ENCODE assay signal across 8 mouse cellular contexts in the genomic region with DNA sequence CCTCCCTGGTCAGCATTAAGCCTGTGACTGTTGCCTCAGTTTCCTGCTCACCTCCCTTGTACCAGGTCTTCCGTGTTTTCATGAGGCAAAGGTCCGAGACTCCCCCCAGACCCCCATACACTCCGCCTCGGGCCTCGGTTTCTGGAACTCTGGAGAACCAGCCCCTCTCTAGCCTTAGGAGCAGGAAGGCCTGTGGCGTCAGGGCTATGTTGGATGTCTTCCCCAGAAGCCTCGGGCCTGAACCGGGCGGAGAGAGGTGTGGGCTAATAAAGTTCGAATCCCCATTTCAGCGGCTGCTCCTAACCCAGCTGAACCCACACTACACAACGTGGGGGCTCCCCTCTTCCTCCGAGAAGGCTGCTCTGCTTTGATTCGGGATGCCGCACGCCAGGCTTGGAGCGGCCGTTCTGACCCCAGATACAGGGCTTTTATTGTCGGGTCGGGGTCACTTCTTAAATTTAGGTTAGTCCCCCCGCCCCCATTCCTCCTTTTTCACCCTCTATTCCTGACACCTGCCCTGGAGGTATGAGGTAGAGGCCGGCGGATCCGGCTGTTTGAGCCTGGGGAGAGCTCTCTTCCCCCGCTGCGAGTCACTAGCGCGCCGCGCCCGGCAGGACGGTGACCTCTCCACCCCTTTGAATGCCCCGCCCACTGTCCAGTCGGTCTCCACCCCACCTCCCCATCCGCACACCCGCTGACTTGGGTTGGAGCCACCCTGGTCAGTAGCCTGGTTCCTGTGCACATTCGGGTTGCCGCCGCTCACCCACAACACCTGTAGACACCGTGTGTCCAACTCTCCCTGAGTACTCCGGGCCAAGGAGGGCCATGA. TPM values are rescaled to one million over a fixed set of nuclear protein-coding genes. Genes with fewer than 3 reads are reported as not detected.
DNase-seq lines count a peak whose midpoint lies in the region; ATAC-seq and TF ChIP-seq lines count a peak whose summit lies in the region.

A gene (plus strand): TSS at position 683 of the 829 bp plus-strand sequence.

- peak; percentile 22 for DNase-seq in right cerebral cortex, postnatal 14 days
- no peak for DNase-seq in right cerebral cortex, postnatal 4 days
- DNase-seq in embryonic facial prominence, embryonic 14.5 days (ENCODE audit: low spot score) = no peak
- peak; percentile 69 for DNase-seq in kidney, postnatal 0 days (ENCODE audit: low spot score)
- DNase-seq in right cerebral cortex, postnatal 36 days (ENCODE audit: low spot score in 2 of 2) = no peak

- peaks cover 18% of the 10 kb centered on the region for H3K36me3 ChIP-seq in embryonic facial prominence, embryonic 14.5 days (ENCODE audit: control insufficient read depth, insufficient read depth, low read length)
- peaks cover 23% of the 10 kb centered on the region for H3K36me3 ChIP-seq in heart, embryonic 14.5 days (ENCODE audit: control insufficient read depth, insufficient read depth, low read length)
- no peaks in the 10 kb centered on the region; the same call in 1 of the 2 replicates for H3K36me3 ChIP-seq in kidney, postnatal 0 days (ENCODE audit: insufficient read depth, low read length)
- no peaks in the 10 kb centered on the region; the same call in 1 of the 2 replicates for H3K36me3 ChIP-seq in liver, embryonic 16.5 days (ENCODE audit: control insufficient read depth, insufficient read depth)
- peaks cover 17% of the 10 kb centered on the region for H3K36me3 ChIP-seq in neural tube, embryonic 15.5 days

- H3K9ac ChIP-seq in embryonic facial prominence, embryonic 14.5 days (ENCODE audit: low read depth, low read length) = no peak within 1 kb of the TSS
- peak within 1 kb of the TSS; percentile 79 for H3K9ac ChIP-seq in heart, embryonic 14.5 days (ENCODE audit: low read length)
- H3K9ac ChIP-seq in kidney, postnatal 0 days (ENCODE audit: low read depth, low read length) = peak within 1 kb of the TSS; percentile 35; the same call in 1 of the 2 replicates
- H3K9ac ChIP-seq in liver, embryonic 16.5 days (ENCODE audit: low read depth, low read length) = no peak within 1 kb of the TSS
- no peak within 1 kb of the TSS for H3K9ac ChIP-seq in neural tube, embryonic 15.5 days (replicated peaks)

- peak; percentile 13; the same call in 1 of the 2 replicates for TF ChIP-seq CTCF in kidney, postnatal 0 days (IDR thresholded peaks at IDR 0.05; ENCODE audit: low read depth)

- no peak for ATAC-seq in embryonic facial prominence, embryonic 14.5 days (ENCODE audit: low read depth)
- peak; percentile 67 for ATAC-seq in heart, embryonic 14.5 days (ENCODE audit: insufficient number of reproducible peaks, insufficient read depth, low FRiP score, low read depth)
- ATAC-seq in kidney, postnatal 0 days (replicated peaks; ENCODE audit: low FRiP score, low read depth) = peak; percentile 33; the same call in 1 of the 2 replicates
- ATAC-seq in liver, embryonic 16.5 days (ENCODE audit: low read depth) = peak; percentile 64
- no peak for ATAC-seq in neural tube, embryonic 15.5 days (ENCODE audit: low FRiP score)

- peak within 1 kb of the TSS; percentile 34 for H3K4me2 ChIP-seq in embryonic facial prominence, embryonic 14.5 days (ENCODE audit: low read depth, low read length)
- H3K4me2 ChIP-seq in heart, embryonic 14.5 days (ENCODE audit: low read length) = peak within 1 kb of the TSS; percentile 95
- H3K4me2 ChIP-seq in kidney, postnatal 0 days (ENCODE audit: low read length) = peak within 1 kb of the TSS; percentile 71
- H3K4me2 ChIP-seq in liver, embryonic 16.5 days (ENCODE audit: low read depth, low read length) = peak within 1 kb of the TSS; percentile 41
- peak within 1 kb of the TSS; percentile 72 for H3K4me2 ChIP-seq in neural tube, embryonic 15.5 days

- peaks cover 60% of the 10 kb centered on the region for H3K27me3 ChIP-seq in embryonic facial prominence, embryonic 14.5 days (replicated peaks; ENCODE audit: control insufficient read depth, insufficient read depth, low read length)
- peaks cover 19% of the 10 kb centered on the region; the same call in 1 of the 2 replicates for H3K27me3 ChIP-seq in heart, embryonic 14.5 days (ENCODE audit: control insufficient read depth, insufficient read depth, low read length)
- H3K27me3 ChIP-seq in kidney, postnatal 0 days (ENCODE audit: insufficient read depth, low read length) = peaks cover 7% of the 10 kb centered on the region; the same call in 1 of the 2 replicates
- peaks cover 54% of the 10 kb centered on the region for H3K27me3 ChIP-seq in liver, embryonic 16.5 days (ENCODE audit: control insufficient read depth, insufficient read depth, low read depth, low read length)
- peaks cover 61% of the 10 kb centered on the region for H3K27me3 ChIP-seq in neural tube, embryonic 15.5 days (replicated peaks)

- H3K27ac ChIP-seq in embryonic facial prominence, embryonic 14.5 days (replicated peaks; ENCODE audit: low read depth, low read length) = peak within 1 kb of the TSS; percentile 22; the same call in 1 of the 2 replicates
- peak within 1 kb of the TSS; percentile 79 to 86 for H3K27ac ChIP-seq in heart, embryonic 14.5 days (replicated peaks in 1 of 2; ENCODE audit: control insufficient read depth in 1 of 2, insufficient read depth in 1 of 2, low read depth in 2 of 2, low read length in 2 of 2)
- peak within 1 kb of the TSS; percentile 60 for H3K27ac ChIP-seq in kidney, postnatal 0 days
- H3K27ac ChIP-seq in liver, embryonic 16.5 days (ENCODE audit: low read length) = no peak within 1 kb of the TSS
- H3K27ac ChIP-seq in neural tube, embryonic 15.5 days (replicated peaks) = no peak within 1 kb of the TSS; the same call in 1 of the 2 replicates

- 7% methylated on average over 40 of the region's 41 CpGs for WGBS in embryonic facial prominence, embryonic 14.5 days
- 5% methylated on average over 41 of the region's 41 CpGs for WGBS in heart, embryonic 14.5 days
- 6% methylated on average over 40 of the region's 41 CpGs for WGBS in kidney, postnatal 0 days
- WGBS in liver, embryonic 16.5 days (ENCODE audit: insufficient replicate concordance) = 3% methylated on average over 41 of the region's 41 CpGs
- WGBS in neural tube, embryonic 15.5 days = 6% methylated on average over 41 of the region's 41 CpGs

- no peaks in the 10 kb centered on the region for H3K9me3 ChIP-seq in embryonic facial prominence, embryonic 14.5 days (ENCODE audit: control insufficient read depth, low read length)
- no peaks in the 10 kb centered on the region for H3K9me3 ChIP-seq in heart, embryonic 14.5 days (ENCODE audit: control insufficient read depth, low read length)
- H3K9me3 ChIP-seq in kidney, postnatal 0 days (replicated peaks; ENCODE audit: low read length) = no peaks in the 10 kb centered on the region
- no peaks in the 10 kb centered on the region for H3K9me3 ChIP-seq in liver, embryonic 16.5 days (replicated peaks; ENCODE audit: control insufficient read depth, low read length)
- H3K9me3 ChIP-seq in neural tube, embryonic 15.5 days (replicated peaks) = no peaks in the 10 kb centered on the region

- peaks cover 16% of the 10 kb centered on the region for H3K4me1 ChIP-seq in embryonic facial prominence, embryonic 14.5 days (ENCODE audit: control insufficient read depth, insufficient read depth, low read length)
- peaks cover 17 to 29% of the 10 kb centered on the region in 2 experiments for H3K4me1 ChIP-seq in heart, embryonic 14.5 days (ENCODE audit: control insufficient read depth in 2 of 2, insufficient read depth in 2 of 2, low read length in 2 of 2)
- H3K4me1 ChIP-seq in kidney, postnatal 0 days (replicated peaks; ENCODE audit: insufficient read depth, low read length) = peaks cover 15% of the 10 kb centered on the region; the same call in 1 of the 2 replicates
- peaks cover 3% of the 10 kb centered on the region for H3K4me1 ChIP-seq in liver, embryonic 16.5 days (ENCODE audit: control insufficient read depth, low read depth, low read length)
- H3K4me1 ChIP-seq in neural tube, embryonic 15.5 days = peaks cover 39% of the 10 kb centered on the region

- H3K4me3 ChIP-seq in embryonic facial prominence, embryonic 14.5 days (ENCODE audit: low read depth, low read length) = peak within 1 kb of the TSS; percentile 33; the same call in 1 of the 2 replicates
- H3K4me3 ChIP-seq in heart, embryonic 14.5 days (ENCODE audit: control insufficient read depth in 1 of 2, insufficient read depth in 1 of 2, low read depth in 1 of 2, low read length in 2 of 2) = peak within 1 kb of the TSS; percentile 39 to 56
- H3K4me3 ChIP-seq in kidney, postnatal 0 days (replicated peaks; ENCODE audit: low read depth, low read length) = peak within 1 kb of the TSS; percentile 37
- H3K4me3 ChIP-seq in liver, embryonic 16.5 days (ENCODE audit: low read depth, low read length) = peak within 1 kb of the TSS; percentile 20
- peak within 1 kb of the TSS; percentile 20 for H3K4me3 ChIP-seq in neural tube, embryonic 15.5 days (replicated peaks)

RNA-seq across cellular contexts. Expression of the gene that starts here (rescaled TPM):
- 52.0 and 54.0 TPM in 2 replicates for polyA plus RNA-seq in embryonic facial prominence, embryonic 14.5 days (2014; fragmentation: Nextera tagmentation; extraction: Ambion mirVana)
- polyA plus RNA-seq in heart, embryonic 14.5 days (2014; fragmentation: Nextera tagmentation; extraction: Ambion mirVana) = 78.2 and 81.9 TPM in 2 replicates
- 68.5 and 70.7 TPM in 2 replicates for polyA plus RNA-seq in kidney, postnatal 0 days (2015; fragmentation: Nextera tagmentation; extraction: Ambion mirVana)
- 15.7 and 16.0 TPM in 2 replicates for polyA plus RNA-seq in liver, embryonic 16.5 days (2015; fragmentation: Nextera tagmentation; extraction: Ambion mirVana)
- 42.2 and 47.0 TPM in 2 replicates for polyA plus RNA-seq in neural tube, embryonic 15.5 days (2015; fragmentation: Nextera tagmentation; extraction: Ambion mirVana)

Comparison
In these comparisons a context has a peak if more than half of its experiments do, and no peak if none do; other contexts are left out.
1. DNase-seq: peak in right cerebral cortex, postnatal 14 days (single experiment) and kidney, postnatal 0 days (single experiment); none in right cerebral cortex, postnatal 4 days (single experiment), embryonic facial prominence, embryonic 14.5 days (single experiment) and right cerebral cortex, postnatal 36 days (0 of 2).
2. ATAC-seq: peak in heart, embryonic 14.5 days (single experiment), kidney, postnatal 0 days (single experiment) and liver, embryonic 16.5 days (single experiment); none in embryonic facial prominence, embryonic 14.5 days (single experiment) and neural tube, embryonic 15.5 days (single experiment).
3. H3K27ac ChIP-seq: peak in embryonic facial prominence, embryonic 14.5 days (single experiment), heart, embryonic 14.5 days (2 of 2) and kidney, postnatal 0 days (single experiment); none in liver, embryonic 16.5 days (single experiment) and neural tube, embryonic 15.5 days (single experiment).
4. H3K4me2 ChIP-seq: peak in every context shown above with its lines; median percentile 95 in heart, embryonic 14.5 days; 72 in neural tube, embryonic 15.5 days; 71 in kidney, postnatal 0 days; 41 in liver, embryonic 16.5 days; 34 in embryonic facial prominence, embryonic 14.5 days.
5. H3K9ac ChIP-seq: peak in heart, embryonic 14.5 days (single experiment) and kidney, postnatal 0 days (single experiment); none in embryonic facial prominence, embryonic 14.5 days (single experiment), liver, embryonic 16.5 days (single experiment) and neural tube, embryonic 15.5 days (single experiment).
6. Peak in every context shown above with its lines, with median percentiles within 50 percentile points of each other: H3K4me3 ChIP-seq.